Mouse (Mus musculus): ENCODE measurements around the gene Tlcd2.

DNA sequence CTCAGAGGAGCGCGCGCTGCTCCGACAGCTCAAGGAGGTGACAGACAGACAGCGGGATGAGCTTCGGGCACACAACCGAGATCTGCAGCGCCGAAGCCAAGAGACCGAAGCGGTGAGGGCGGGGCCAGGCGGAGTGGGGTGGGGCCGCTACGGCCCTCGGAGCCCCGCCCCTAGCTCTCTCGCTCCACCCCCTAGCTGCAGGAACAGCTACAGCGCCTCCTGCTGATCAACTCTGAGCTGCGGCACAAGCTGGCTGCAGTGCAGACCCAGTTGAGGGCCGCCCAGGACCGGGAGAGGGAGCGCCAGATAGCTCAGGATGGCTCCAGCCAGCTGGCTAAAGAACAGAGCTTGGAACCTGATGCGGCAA lies 49.1 kb downstream of the Tlcd2 start:
- TF ChIP-seq CTCF (IDR thresholded peaks at IDR 0.05) (peak; percentile 96), EP300 (IDR thresholded peaks at IDR 0.05) (no peak)
